10 mouse cellular contexts compared by ENCODE assay signal in the genomic region with DNA sequence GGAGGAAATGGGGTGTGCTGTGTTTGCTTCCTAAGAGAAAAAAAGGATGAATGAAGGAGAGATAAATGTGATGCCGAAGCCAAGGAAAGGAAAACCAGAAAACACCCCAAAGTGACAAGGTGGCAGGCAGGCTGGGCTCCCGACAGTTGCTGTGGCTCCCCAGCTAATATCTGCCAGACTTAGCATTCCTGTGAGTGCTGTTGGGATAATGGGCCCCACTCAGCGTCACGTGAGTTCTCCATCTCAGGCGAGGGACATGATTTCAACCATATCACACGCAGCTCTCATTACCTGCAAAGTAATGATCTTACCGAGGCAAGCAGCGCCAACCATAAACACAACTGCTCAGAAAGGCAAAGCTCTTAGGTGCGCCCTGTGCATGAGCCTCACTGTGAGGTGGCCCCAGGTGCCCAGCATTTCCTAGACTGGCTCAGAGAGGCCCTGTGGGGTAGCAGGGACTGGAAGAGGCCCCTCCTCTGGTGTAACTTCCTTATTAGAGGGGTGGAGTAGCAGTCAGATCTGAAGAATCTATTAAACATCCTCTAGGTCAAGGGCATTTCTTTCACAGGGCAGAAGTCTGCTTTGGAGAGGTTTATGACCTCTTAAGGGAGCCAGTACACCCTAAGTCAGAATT. TPM values are rescaled to one million over a fixed set of nuclear protein-coding genes. Genes with fewer than 3 reads are reported as not detected.
DNase-seq lines count a peak whose midpoint lies in the region; ATAC-seq and TF ChIP-seq lines count a peak whose summit lies in the region.
"Had no signal": no experiment of that assay in that cellular context is flagged by ENCODE, and none has a peak within 500 bp of the region (broad histone marks: within the 10 kb centered on the region; RNA-seq: fewer than 3 reads in every experiment).

No protein-coding gene starts in this region.

- 0 out of 2 replicates have a peak overlapping the region, but pooled peaks have one; percentile 4 for H3K4me2 ChIP-seq in midbrain, embryonic 15.5 days
- H3K4me2 ChIP-seq in midbrain, embryonic 11.5 days: no peak overlapping the region
- H3K4me2 ChIP-seq in intestine, embryonic 16.5 days (ENCODE audit: low read depth, low read length): peak overlapping the region; percentile 34
- no peak overlapping the region for H3K4me2 ChIP-seq in stomach, embryonic 15.5 days

- no peaks in the 10 kb centered on the region for H3K9me3 ChIP-seq in midbrain, embryonic 15.5 days
- no peaks in the 10 kb centered on the region; the same call in 1 of the 2 replicates for H3K9me3 ChIP-seq in midbrain, embryonic 11.5 days (ENCODE audit: control insufficient read depth, low read length)
- peaks cover 2% of the 10 kb centered on the region; the same call in 1 of the 2 replicates for H3K9me3 ChIP-seq in intestine, embryonic 16.5 days (ENCODE audit: control insufficient read depth, low read length)
- H3K9me3 ChIP-seq in stomach, embryonic 15.5 days: no peaks in the 10 kb centered on the region

- H3K36me3 ChIP-seq in midbrain, embryonic 15.5 days (replicated peaks): no peaks in the 10 kb centered on the region
- H3K36me3 ChIP-seq in midbrain, embryonic 11.5 days (ENCODE audit: control insufficient read depth, insufficient read depth, low read length): no peaks in the 10 kb centered on the region
- H3K36me3 ChIP-seq in intestine, embryonic 16.5 days (ENCODE audit: control insufficient read depth, insufficient read depth, low read length): no peaks in the 10 kb centered on the region
- H3K36me3 ChIP-seq in stomach, embryonic 15.5 days: no peaks in the 10 kb centered on the region; the same call in 1 of the 2 replicates

- no peak for TF ChIP-seq CTCF in gastrocnemius, adult 2 months (IDR thresholded peaks at IDR 0.05)

- ATAC-seq in frontal cortex, adult (ENCODE audit: low TSS enrichment): peak; percentile 38; the same call in 1 of the 2 replicates
- ATAC-seq in midbrain, embryonic 15.5 days (replicated peaks): peak; percentile 55; the same call in 1 of the 2 replicates
- ATAC-seq in midbrain, embryonic 11.5 days (ENCODE audit: low FRiP score): no peak
- peak; percentile 97 for ATAC-seq in intestine, embryonic 16.5 days
- ATAC-seq in stomach, embryonic 15.5 days (ENCODE audit: insufficient read depth, low FRiP score, low read depth): peak; percentile 75; the same call in 1 of the 2 replicates
- ATAC-seq: lung, postnatal 0 days had no signal

- 33% methylated on average over 9 of the region's 9 CpGs for WGBS in midbrain, embryonic 15.5 days
- 47% methylated on average over 9 of the region's 9 CpGs for WGBS in midbrain, embryonic 11.5 days
- WGBS in intestine, embryonic 16.5 days: 23% methylated on average over 9 of the region's 9 CpGs
- 41% methylated on average over 9 of the region's 9 CpGs for WGBS in stomach, embryonic 15.5 days

- peaks cover 23% of the 10 kb centered on the region for H3K4me1 ChIP-seq in midbrain, embryonic 15.5 days
- H3K4me1 ChIP-seq in midbrain, embryonic 11.5 days (ENCODE audit: control insufficient read depth, insufficient read depth, low read length): peaks cover 25% of the 10 kb centered on the region
- peaks cover 32% of the 10 kb centered on the region for H3K4me1 ChIP-seq in intestine, embryonic 16.5 days (ENCODE audit: control insufficient read depth, insufficient read depth, low read length)
- H3K4me1 ChIP-seq in stomach, embryonic 15.5 days: peaks cover 24% of the 10 kb centered on the region

- no peaks in the 10 kb centered on the region for H3K27me3 ChIP-seq in midbrain, embryonic 15.5 days (replicated peaks)
- H3K27me3 ChIP-seq in midbrain, embryonic 11.5 days (ENCODE audit: control insufficient read depth, insufficient read depth, low read length): no peaks in the 10 kb centered on the region
- H3K27me3 ChIP-seq in intestine, embryonic 16.5 days (replicated peaks; ENCODE audit: control insufficient read depth, insufficient read depth, low read length): no peaks in the 10 kb centered on the region
- no peaks in the 10 kb centered on the region for H3K27me3 ChIP-seq in stomach, embryonic 15.5 days (replicated peaks)

- H3K9ac ChIP-seq in midbrain, embryonic 15.5 days: no peak overlapping the region
- no peak overlapping the region for H3K9ac ChIP-seq in midbrain, embryonic 11.5 days (ENCODE audit: low read length)
- H3K9ac ChIP-seq in intestine, embryonic 16.5 days (ENCODE audit: low read depth, low read length): peak overlapping the region; percentile 20
- no peak overlapping the region for H3K9ac ChIP-seq in stomach, embryonic 15.5 days

- no peak overlapping the region for H3K27ac ChIP-seq in midbrain, embryonic 15.5 days
- no peak overlapping the region for H3K27ac ChIP-seq in midbrain, embryonic 11.5 days (ENCODE audit: low read depth, low read length)
- peak overlapping the region; percentile 90 for H3K27ac ChIP-seq in intestine, embryonic 16.5 days (ENCODE audit: low read length)
- peak overlapping the region; percentile 32 for H3K27ac ChIP-seq in stomach, embryonic 15.5 days
- no peak overlapping the region for H3K27ac ChIP-seq in gastrocnemius, adult 2 months

- DNase-seq in frontal cortex, adult 2 months (ENCODE audit: extremely low spot score in 1 of 2, low spot score in 1 of 2): no peak
- DNase-seq in midbrain, embryonic 11.5 days (ENCODE audit: low spot score, missing footprints): no peak
- DNase-seq in embryo, embryonic 10.5 days (ENCODE audit: low spot score): no peak
- DNase-seq in gastrocnemius, adult 2 months: no peak
- DNase-seq: cerebellum, adult 11 months had no signal

- no peak overlapping the region for H3K4me3 ChIP-seq in midbrain, embryonic 15.5 days
- no peak overlapping the region for H3K4me3 ChIP-seq in midbrain, embryonic 11.5 days (ENCODE audit: low read depth, low read length)
- H3K4me3 ChIP-seq in intestine, embryonic 16.5 days (ENCODE audit: low read length): no peak overlapping the region
- no peak overlapping the region for H3K4me3 ChIP-seq in stomach, embryonic 15.5 days (replicated peaks)
- H3K4me3 ChIP-seq in gastrocnemius, adult 2 months: no peak overlapping the region

- intact Hi-C loops in gastrocnemius, adult 2 months (cut with DNase I): no loop called here

RNA-seq across cellular contexts. Expression of a gene that starts 41.9 kb away (rescaled TPM):
- polyA plus RNA-seq in frontal cortex, adult 2 months (2012; rRNA removed): 19.3 and 20.7 TPM in 2 replicates
- polyA plus RNA-seq in midbrain, embryonic 15.5 days (2015; fragmentation: Nextera tagmentation; extraction: Ambion mirVana): 101 and 102 TPM in 2 replicates
- polyA plus RNA-seq in midbrain, embryonic 11.5 days (2014; fragmentation: Nextera tagmentation; extraction: Ambion mirVana): 59.8 and 60.3 TPM in 2 replicates
- 35.9 and 37.4 TPM in 2 replicates for polyA plus RNA-seq in intestine, embryonic 16.5 days (2015; fragmentation: Nextera tagmentation; extraction: Ambion mirVana)
- polyA plus RNA-seq in stomach, embryonic 15.5 days (2015; fragmentation: Nextera tagmentation; extraction: Ambion mirVana): 50.0 and 59.3 TPM in 2 replicates
- 1 to 10 TPM; 3.0 to 3.9 TPM for total RNA-seq in gastrocnemius, adult 2 months (2021)

Comparison
In these comparisons a context has a peak if more than half of its experiments do, and no peak if none do; other contexts are left out.
1. H3K4me2 ChIP-seq: peak in midbrain, embryonic 15.5 days (single experiment) and intestine, embryonic 16.5 days (single experiment); none in midbrain, embryonic 11.5 days (single experiment) and stomach, embryonic 15.5 days (single experiment).
2. H3K27ac ChIP-seq: peak in intestine, embryonic 16.5 days (single experiment) and stomach, embryonic 15.5 days (single experiment); none in midbrain, embryonic 15.5 days (single experiment), midbrain, embryonic 11.5 days (single experiment) and gastrocnemius, adult 2 months (single experiment).